Mouse (Mus musculus) gastrocnemius, postnatal 4 days (tissue): Measurements from ENCODE around the gene Usp48. TPM values are rescaled to one million over a fixed set of nuclear protein-coding genes. Genes with fewer than 3 reads are reported as not detected.
A peak's percentile ranks its signal among the peaks of the same experiment; 100 is the strongest.

Source experiments
- DNase-seq, 2 experiments: peaks; one replicate each; pipeline ENCODE4 v3.0.0; 2021 to 2022; ENCODE audit warnings: low spot score in 2 of 2, mixed read lengths in 2 of 2
- total RNA-seq, 2 experiments: library from RNA; stranded (reverse); gene quantifications; 2 replicates each; pipeline ENCODE4 v1.2.3; 2021

Usp48 gene
- total RNA-seq, 2 experiments from 2014 or later: 42.9 to 65.7 TPM

GRCm38 (mm10) chr4:137660364-137661077 lies 67.0 kb downstream of the Usp48 start:
- no peak for DNase-seq

- DNase-seq: no peak
Observed at GRCm38 (mm10) chr4:137661078-137661450, 67.5 kb downstream of the Usp48 start.

- no peak for DNase-seq
Observed at GRCm38 (mm10) chr4:137661547-137661946, 68.0 kb downstream of the Usp48 start.

GRCm38 (mm10) chr4:137663491-137663890 lies 69.9 kb downstream of the Usp48 start:
- no peak for DNase-seq

GRCm38 (mm10) chr4:137664433-137664979 lies 71.0 kb downstream of the Usp48 start, which contains the start of gene Rap1gap:
Gene Rap1gap, plus strand, starts transcription at chr4:137664726.
- DNase-seq: peak in 1 of 2 experiments; percentile 41

GRCm38 (mm10) chr4:137664980-137665675 lies 71.6 kb downstream of the Usp48 start:
- DNase-seq: no peak

- DNase-seq: no peak
Observed at GRCm38 (mm10) chr4:137665791-137666190, 72.2 kb downstream of the Usp48 start.

GRCm38 (mm10) chr4:137666283-137666957 lies 72.9 kb downstream of the Usp48 start:
- DNase-seq: no peak

GRCm38 (mm10) chr4:137666958-137667345 lies 73.4 kb downstream of the Usp48 start:
- DNase-seq: no peak

- no peak for DNase-seq
Observed at GRCm38 (mm10) chr4:137667747-137668146, 74.2 kb downstream of the Usp48 start.

- DNase-seq: no peak
Observed at GRCm38 (mm10) chr4:137671711-137672500, 78.4 kb downstream of the Usp48 start.

GRCm38 (mm10) chr4:137675566-137675965 lies 82.0 kb downstream of the Usp48 start:
- DNase-seq: no peak

GRCm38 (mm10) chr4:137676057-137676456 lies 82.5 kb downstream of the Usp48 start:
- peak; percentile 48 to 70 for DNase-seq

GRCm38 (mm10) chr4:137676700-137677484 lies 83.3 kb downstream of the Usp48 start:
- no peak for DNase-seq

GRCm38 (mm10) chr4:137677906-137678305 lies 84.4 kb downstream of the Usp48 start:
- no peak for DNase-seq

GRCm38 (mm10) chr4:137678568-137678967 lies 85.0 kb downstream of the Usp48 start:
- DNase-seq: no peak

- DNase-seq: no peak
Observed at GRCm38 (mm10) chr4:137679979-137680550, 86.5 kb downstream of the Usp48 start.

- no peak for DNase-seq
Observed at GRCm38 (mm10) chr4:137680721-137681120, 87.2 kb downstream of the Usp48 start.

GRCm38 (mm10) chr4:137681408-137682104 lies 88.0 kb downstream of the Usp48 start:
- peak in 1 of 2 experiments; percentile 35 for DNase-seq
